Mouse (Mus musculus) embryonic facial prominence, embryonic 10.5 days (tissue): ENCODE measurements around the gene Prmt3. TPM values are rescaled to one million over a fixed set of nuclear protein-coding genes. Genes with fewer than 3 reads are reported as not detected.

Experiments
- DNase-seq: peaks from one replicate; pipeline ENCODE4 v3.0.0-alpha.2; 2017; ENCODE audit warnings: low spot score
- H3K27ac ChIP-seq: fragments of 300-500 bp; sonication (generic); replicated peaks from 2 replicates; pipeline ENCODE4 v1.5.1; 2016; ENCODE audit warnings: mild to moderate bottlenecking
- H3K27me3 ChIP-seq: fragments of 300-500 bp; sonication (generic); replicated peaks from 2 replicates; pipeline ENCODE4 v1.6.1; 2016; ENCODE audit warnings: low read depth, mild to moderate bottlenecking; ENCODE audit not compliant: poor library complexity, severe bottlenecking
- H3K36me3 ChIP-seq: fragments of 300-500 bp; sonication (generic); replicated peaks from 2 replicates; pipeline ENCODE4 v1.6.1; 2016; ENCODE audit warnings: mild to moderate bottlenecking, moderate library complexity
- H3K4me1 ChIP-seq: fragments of 300-500 bp; sonication (generic); 2 replicates; pipeline ENCODE4 v1.6.1; 2016
- H3K4me3 ChIP-seq: fragments of 300-500 bp; sonication (generic); 2 replicates; pipeline ENCODE4 v1.5.1; 2016; ENCODE audit warnings: mild to moderate bottlenecking, moderate library complexity
- H3K9me3 ChIP-seq: fragments of 300-500 bp; sonication (generic); 2 replicates; pipeline ENCODE4 v1.6.1; 2016; ENCODE audit warnings: mild to moderate bottlenecking
- WGBS: fragments of 180-500 bp; shearing (Covaris S2); methylation state at CpG from one replicate; pipeline ENCODE4 v1.1.7; 2016; 5-methylcytosine and 5-hydroxymethylcytosine counted together
- polyA plus RNA-seq: library from polyadenylated mRNA; unstranded; fragments of >200 nt; fragmentation: Nextera tagmentation; extraction: Ambion mirVana; gene quantifications from 2 replicates; pipeline ENCODE4 v1.2.1, GENCODE M21; 2016

Prmt3 gene
- polyA plus RNA-seq, 1 experiment from 2014 or later = 58.5 TPM

GRCm38 (mm10) chr7:49877307-49877706 is 99.2 kb downstream of the Prmt3 start:
- H3K4me1 ChIP-seq = peaks cover 3% of the 10 kb centered on the region; the same call in 1 of the 2 replicates
- WGBS = 79% methylated on average over 5 of the region's 5 CpGs
- H3K27ac ChIP-seq = no peak overlapping the region
- H3K4me3 ChIP-seq = no peak overlapping the region
- H3K36me3 ChIP-seq = no peaks in the 10 kb centered on the region
- no peak for DNase-seq
- H3K9me3 ChIP-seq = no peaks in the 10 kb centered on the region
- H3K27me3 ChIP-seq = peaks cover 3% of the 10 kb centered on the region; the same call in 1 of the 2 replicates

DNA sequence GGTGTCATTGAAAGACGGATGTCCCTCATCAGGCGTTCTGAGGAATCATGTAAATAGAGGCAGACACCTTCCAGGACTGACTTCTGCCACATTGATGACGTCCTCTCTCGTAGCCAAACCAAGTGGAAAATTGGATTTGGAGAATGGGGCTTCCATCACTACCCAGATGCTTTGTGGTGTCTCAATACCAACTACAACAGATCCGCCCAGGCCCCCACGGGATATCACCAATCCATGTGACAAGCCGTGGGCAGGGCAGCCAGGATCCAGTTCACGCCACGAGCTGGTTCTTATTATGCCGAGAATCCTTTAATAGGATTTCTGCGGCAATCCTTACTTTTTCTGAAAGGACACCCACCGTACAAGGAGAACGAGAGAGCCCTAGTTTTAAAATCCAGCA is 100.9 kb downstream of the Prmt3 start:
- Histone ChIP-seq H3K27me3 (peaks cover 9% of the 10 kb centered on the region; the same call in 1 of the 2 replicates), H3K27ac (no peak overlapping the region), H3K4me1 (peaks cover 9% of the 10 kb centered on the region), H3K9me3 (no peaks in the 10 kb centered on the region), H3K36me3 (no peaks in the 10 kb centered on the region), H3K4me3 (no peak overlapping the region)
- WGBS = 67% methylated on average over 13 of the region's 13 CpGs
- DNase-seq = no peak

DNA sequence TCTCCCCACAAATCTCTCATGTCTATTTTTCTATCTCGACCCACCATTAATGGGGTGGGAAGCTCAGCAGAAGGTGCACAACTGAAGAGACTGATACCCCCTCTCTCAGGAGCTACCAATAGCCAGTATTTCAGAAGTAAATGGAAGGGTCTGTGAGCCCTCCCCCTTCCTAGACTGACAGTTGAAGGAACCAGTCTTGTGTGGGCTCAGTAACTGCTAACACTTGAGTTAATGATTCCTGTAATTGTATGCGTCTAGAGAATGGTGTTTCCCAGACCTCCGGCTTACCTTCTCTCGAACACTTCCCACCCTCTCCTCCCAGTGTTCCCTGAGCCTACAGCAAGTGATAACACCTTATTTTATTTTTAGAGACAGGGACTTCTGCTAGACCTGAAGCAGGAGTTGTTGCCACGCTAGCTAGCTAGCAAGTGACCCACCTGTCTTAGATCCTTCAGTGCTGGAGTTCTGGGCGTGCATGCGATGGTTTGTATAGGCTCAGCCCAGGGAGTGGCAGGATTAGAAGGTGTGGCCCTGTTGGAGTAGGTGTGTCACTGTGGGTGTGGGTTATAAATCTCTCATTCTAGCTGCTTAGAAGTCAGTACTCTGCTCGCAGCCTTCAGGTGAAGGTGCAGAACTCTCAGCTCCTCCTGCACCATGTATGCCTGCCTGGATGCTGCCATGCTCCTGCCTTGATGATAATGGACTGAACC is 102.0 kb downstream of the Prmt3 start:
- DNase-seq = no peak
- WGBS = 81% methylated on average over 8 of the region's 8 CpGs
- peaks cover 9% of the 10 kb centered on the region for H3K4me1 ChIP-seq
- H3K27ac ChIP-seq = no peak overlapping the region
- H3K4me3 ChIP-seq = no peak overlapping the region
- peaks cover 9% of the 10 kb centered on the region; the same call in 1 of the 2 replicates for H3K27me3 ChIP-seq
- no peaks in the 10 kb centered on the region for H3K9me3 ChIP-seq
- H3K36me3 ChIP-seq = no peaks in the 10 kb centered on the region

GRCm38 (mm10) chr7:49882288-49882687 is 104.1 kb downstream of the Prmt3 start:
- 37% methylated on average over 4 of the region's 4 CpGs for WGBS
- Histone ChIP-seq H3K36me3 (no peaks in the 10 kb centered on the region), H3K27ac (no peak overlapping the region), H3K9me3 (no peaks in the 10 kb centered on the region), H3K4me1 (peaks cover 15% of the 10 kb centered on the region), H3K4me3 (no peak overlapping the region), H3K27me3 (peaks cover 9% of the 10 kb centered on the region; the same call in 1 of the 2 replicates)
- no peak for DNase-seq

DNA sequence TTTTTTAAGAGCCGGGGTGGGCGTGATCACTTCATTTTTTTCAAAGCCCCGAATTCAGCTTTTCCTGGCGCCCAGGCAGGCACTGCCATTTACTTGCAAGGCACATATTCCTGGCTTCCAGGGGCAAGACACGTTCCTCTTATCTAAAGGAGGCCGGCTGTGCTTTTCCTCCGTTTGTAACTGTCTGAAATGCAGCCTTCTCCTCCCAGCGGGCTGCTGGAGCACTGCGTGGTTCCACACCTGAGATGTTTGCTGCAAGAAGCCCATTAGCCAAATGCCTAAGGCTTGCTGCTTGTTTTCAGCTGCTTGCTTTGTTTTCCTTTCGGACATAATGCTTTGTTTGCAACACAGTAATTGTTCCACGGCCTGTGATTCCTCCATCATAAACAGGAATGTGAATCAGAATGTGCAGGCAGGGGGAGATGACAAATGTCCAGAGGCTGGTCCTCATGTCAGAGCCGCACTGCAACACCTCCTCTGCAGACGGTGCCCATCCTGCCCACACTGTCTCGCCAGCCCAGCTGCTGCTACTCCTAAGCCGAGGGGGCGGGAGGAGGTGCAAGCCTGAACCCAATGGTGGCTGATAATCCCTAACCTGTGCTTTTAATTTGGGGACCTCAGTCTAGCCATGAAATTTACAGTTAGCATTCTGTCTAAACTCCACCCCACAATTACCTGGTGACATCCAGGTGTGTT is 104.7 kb downstream of the Prmt3 start:
- 30% methylated on average over 16 of the region's 16 CpGs for WGBS
- Histone ChIP-seq H3K4me3 (no peak overlapping the region), H3K27ac (no peak overlapping the region), H3K9me3 (no peaks in the 10 kb centered on the region), H3K4me1 (peaks cover 15% of the 10 kb centered on the region), H3K36me3 (no peaks in the 10 kb centered on the region), H3K27me3 (peaks cover 9% of the 10 kb centered on the region; the same call in 1 of the 2 replicates)
- no peak for DNase-seq

GRCm38 (mm10) chr7:49887776-49888390 is 109.7 kb downstream of the Prmt3 start:
- Histone ChIP-seq H3K4me3 (no peak overlapping the region), H3K36me3 (no peaks in the 10 kb centered on the region), H3K4me1 (peaks cover 9% of the 10 kb centered on the region), H3K9me3 (no peaks in the 10 kb centered on the region), H3K27me3 (peaks cover 3% of the 10 kb centered on the region; the same call in 1 of the 2 replicates), H3K27ac (no peak overlapping the region)
- WGBS = 72% methylated on average over 2 of the region's 2 CpGs
- DNase-seq = no peak

DNA sequence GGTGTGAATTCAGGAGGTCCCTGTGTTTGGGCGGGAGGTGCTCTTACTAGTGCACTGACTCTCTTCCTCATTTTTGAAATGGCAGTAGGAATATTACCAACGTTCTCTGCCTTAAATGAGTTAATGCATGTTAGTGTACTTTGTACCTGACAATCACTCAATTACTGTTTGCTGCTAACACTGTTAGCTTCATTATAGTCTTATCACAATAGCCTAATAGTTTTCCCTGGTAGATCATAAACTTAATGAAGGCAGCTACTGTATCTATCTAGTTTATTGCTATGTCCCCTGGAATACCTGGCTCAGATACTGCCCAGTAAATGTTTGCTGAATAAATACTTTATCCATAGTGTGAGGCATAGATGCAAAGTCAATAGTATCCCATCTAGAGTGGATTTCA is 116.6 kb downstream of the Prmt3 start:
- no peak overlapping the region for H3K4me3 ChIP-seq
- H3K36me3 ChIP-seq = no peaks in the 10 kb centered on the region
- no peak overlapping the region for H3K27ac ChIP-seq
- H3K27me3 ChIP-seq = peaks cover 7% of the 10 kb centered on the region; the same call in 1 of the 2 replicates
- 80% methylated on average over 2 of the region's 2 CpGs for WGBS
- H3K9me3 ChIP-seq = no peaks in the 10 kb centered on the region
- H3K4me1 ChIP-seq = no peaks in the 10 kb centered on the region
- DNase-seq = no peak

DNA sequence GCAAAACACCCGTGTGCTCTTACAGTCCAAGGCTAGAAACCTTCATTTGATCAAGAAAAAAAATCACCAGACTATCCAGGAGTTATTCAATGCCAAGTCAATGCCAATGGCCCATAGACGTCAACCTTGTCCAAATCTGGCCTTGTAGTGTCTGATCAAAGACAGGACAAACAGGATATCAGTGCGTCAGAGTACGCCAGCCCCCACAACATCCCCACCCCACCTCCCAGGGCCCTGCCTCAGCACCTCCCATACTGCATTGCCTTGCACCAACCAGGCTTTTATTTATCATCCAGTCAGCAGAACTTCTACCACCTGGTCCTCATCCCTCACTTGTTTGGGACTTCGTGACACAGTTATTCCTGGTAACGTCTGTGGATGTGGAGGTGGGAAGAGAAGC is 117.2 kb downstream of the Prmt3 start:
- H3K4me3 ChIP-seq = no peak overlapping the region
- DNase-seq = no peak
- H3K27ac ChIP-seq = no peak overlapping the region
- WGBS = 85% methylated on average over 6 of the region's 6 CpGs
- H3K36me3 ChIP-seq = no peaks in the 10 kb centered on the region
- peaks cover 11% of the 10 kb centered on the region; the same call in 1 of the 2 replicates for H3K27me3 ChIP-seq
- H3K4me1 ChIP-seq = no peaks in the 10 kb centered on the region
- no peaks in the 10 kb centered on the region for H3K9me3 ChIP-seq

DNA sequence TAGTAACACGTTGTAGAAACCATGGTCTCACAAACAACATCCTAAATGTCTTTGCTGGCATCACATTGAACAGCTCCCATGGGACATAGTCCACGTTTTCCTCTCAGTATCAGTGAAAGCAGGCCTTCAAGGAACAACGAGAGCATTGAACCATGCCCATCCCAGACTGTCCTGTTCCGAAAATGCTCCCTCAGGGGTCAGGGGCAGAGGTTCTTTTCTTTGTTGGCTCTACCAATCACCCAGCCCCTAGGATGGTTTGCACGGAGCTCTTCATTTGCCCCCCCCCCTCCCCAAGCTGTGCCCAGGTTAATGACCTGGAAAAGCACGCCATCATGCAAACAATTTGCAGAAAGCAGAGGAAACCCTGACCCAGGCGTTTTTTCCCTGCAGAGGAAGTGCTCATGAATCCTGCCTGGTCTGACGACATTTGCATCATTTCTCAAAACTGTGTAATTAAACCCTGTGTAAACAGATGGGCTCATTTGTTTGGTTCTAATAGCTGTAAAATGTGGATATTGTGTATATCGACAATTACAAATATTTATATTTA is 123.9 kb downstream of the Prmt3 start:
- Histone ChIP-seq H3K27ac (no peak overlapping the region), H3K4me3 (no peak overlapping the region), H3K9me3 (no peaks in the 10 kb centered on the region), H3K4me1 (peaks cover 6% of the 10 kb centered on the region), H3K27me3 (peaks cover 71% of the 10 kb centered on the region), H3K36me3 (no peaks in the 10 kb centered on the region)
- no peak for DNase-seq
- 25% methylated on average over 9 of the region's 9 CpGs for WGBS

- H3K27ac ChIP-seq = no peak overlapping the region
- 2% methylated on average over 28 of the region's 28 CpGs for WGBS
- no peaks in the 10 kb centered on the region for H3K9me3 ChIP-seq
- H3K36me3 ChIP-seq = no peaks in the 10 kb centered on the region
- peaks cover 100% of the 10 kb centered on the region for H3K27me3 ChIP-seq
- 0 out of 2 replicates have a peak, but pooled peaks cover 5% of the 10 kb centered on the region for H3K4me1 ChIP-seq
- peak; percentile 23 for DNase-seq
- H3K4me3 ChIP-seq = no peak overlapping the region
Observed at GRCm38 (mm10) chr7:49907191-49908171, 129.3 kb downstream of the Prmt3 start.
